Mouse (Mus musculus) embryonic facial prominence, embryonic 10.5 days (tissue): ENCODE measurements around the gene Nhp2. TPM values are rescaled to one million over a fixed set of nuclear protein-coding genes. Genes with fewer than 3 reads are reported as not detected.
"Not testable (repeated sequence)": the region's sequence is repeated elsewhere in the genome, so short reads cannot be mapped to it uniquely, and the experiment has no call there.

Experiments used
- DNase-seq: peaks from one replicate; pipeline ENCODE4 v3.0.0-alpha.2; 2017; ENCODE audit warnings: low spot score
- H3K27ac ChIP-seq: fragments of 300-500 bp; sonication (generic); replicated peaks from 2 replicates; pipeline ENCODE4 v1.5.1; 2016; ENCODE audit warnings: mild to moderate bottlenecking
- H3K27me3 ChIP-seq: fragments of 300-500 bp; sonication (generic); replicated peaks from 2 replicates; pipeline ENCODE4 v1.6.1; 2016; ENCODE audit warnings: low read depth, mild to moderate bottlenecking; ENCODE audit not compliant: poor library complexity, severe bottlenecking
- H3K36me3 ChIP-seq: fragments of 300-500 bp; sonication (generic); replicated peaks from 2 replicates; pipeline ENCODE4 v1.6.1; 2016; ENCODE audit warnings: mild to moderate bottlenecking, moderate library complexity
- H3K4me1 ChIP-seq: fragments of 300-500 bp; sonication (generic); 2 replicates; pipeline ENCODE4 v1.6.1; 2016
- H3K4me3 ChIP-seq: fragments of 300-500 bp; sonication (generic); 2 replicates; pipeline ENCODE4 v1.5.1; 2016; ENCODE audit warnings: mild to moderate bottlenecking, moderate library complexity
- H3K9me3 ChIP-seq: fragments of 300-500 bp; sonication (generic); 2 replicates; pipeline ENCODE4 v1.6.1; 2016; ENCODE audit warnings: mild to moderate bottlenecking
- WGBS: fragments of 180-500 bp; shearing (Covaris S2); methylation state at CpG from one replicate; pipeline ENCODE4 v1.1.7; 2016; 5-methylcytosine and 5-hydroxymethylcytosine counted together
- polyA plus RNA-seq: library from polyadenylated mRNA; unstranded; fragments of >200 nt; fragmentation: Nextera tagmentation; extraction: Ambion mirVana; gene quantifications from 2 replicates; pipeline ENCODE4 v1.2.1, GENCODE M21; 2016

Gene Nhp2
- polyA plus RNA-seq, 1 experiment from 2014 or later: 260 TPM

DNA sequence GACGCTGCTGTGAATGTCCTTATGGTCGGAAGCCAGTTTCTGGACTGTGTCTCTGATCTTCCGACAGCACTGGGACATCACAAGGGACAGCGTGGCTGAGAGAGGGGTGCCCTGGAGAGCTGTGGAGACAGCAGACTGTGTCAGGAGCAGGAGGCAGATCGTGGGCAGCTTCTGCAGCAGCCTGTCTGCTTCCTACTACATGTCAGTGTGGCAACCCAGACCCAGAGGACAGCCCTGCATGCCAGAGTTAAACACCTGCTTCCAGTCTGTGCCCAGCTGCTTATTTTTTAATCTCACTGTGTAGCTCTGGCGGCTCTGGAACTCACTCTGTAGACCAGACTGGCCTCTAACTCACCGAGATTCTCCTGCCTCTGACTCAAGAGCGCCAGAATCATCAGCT lies 8.4 kb downstream of the Nhp2 start:
- no peaks in the 10 kb centered on the region for H3K4me1 ChIP-seq
- H3K36me3 ChIP-seq: peaks cover 66% of the 10 kb centered on the region
- H3K4me3 ChIP-seq: no peak overlapping the region
- H3K9me3 ChIP-seq: no peaks in the 10 kb centered on the region
- H3K27ac ChIP-seq: no peak overlapping the region
- no peaks in the 10 kb centered on the region for H3K27me3 ChIP-seq
- 91% methylated on average over 8 of the region's 8 CpGs for WGBS
- no peak for DNase-seq

DNA sequence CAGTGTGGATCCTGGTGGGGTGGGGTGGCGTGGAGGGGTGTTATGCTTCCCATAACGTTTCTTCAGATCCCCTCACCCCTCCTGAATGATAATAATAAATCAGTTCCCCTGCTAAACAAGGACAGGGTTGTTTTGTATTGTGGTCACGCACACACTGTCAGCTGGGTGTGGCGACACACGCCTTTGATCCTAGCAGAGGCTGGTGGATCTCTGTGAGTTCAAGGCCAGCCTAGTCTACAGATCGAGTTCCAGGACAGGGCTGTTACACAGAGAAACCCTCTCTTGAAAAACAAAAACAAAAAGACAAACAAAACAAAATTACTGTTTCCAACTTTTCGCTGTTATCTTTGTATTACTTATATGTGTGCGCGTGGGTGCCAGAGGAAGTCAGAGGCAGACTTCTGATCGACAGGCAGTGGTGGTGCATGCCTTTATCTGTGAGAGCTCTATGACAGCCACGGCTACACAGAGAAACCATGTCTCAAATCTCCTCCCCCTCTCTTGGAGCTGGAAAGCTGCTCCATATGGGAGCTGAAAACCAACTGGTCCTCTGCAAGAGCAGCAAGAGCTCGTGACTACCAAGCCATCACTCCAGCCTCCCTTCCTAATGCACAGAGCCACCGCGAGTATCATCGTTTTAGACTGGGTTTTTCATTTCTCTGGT lies 10.2 kb downstream of the Nhp2 start:
- H3K4me3 ChIP-seq: no peak overlapping the region
- no peaks in the 10 kb centered on the region for H3K27me3 ChIP-seq
- H3K36me3 ChIP-seq: peaks cover 53% of the 10 kb centered on the region
- peaks cover 1% of the 10 kb centered on the region; the same call in 1 of the 2 replicates for H3K4me1 ChIP-seq
- no peak for DNase-seq
- H3K9me3 ChIP-seq: no peaks in the 10 kb centered on the region
- 86% methylated on average over 15 of the region's 15 CpGs for WGBS
- no peak overlapping the region for H3K27ac ChIP-seq

DNA sequence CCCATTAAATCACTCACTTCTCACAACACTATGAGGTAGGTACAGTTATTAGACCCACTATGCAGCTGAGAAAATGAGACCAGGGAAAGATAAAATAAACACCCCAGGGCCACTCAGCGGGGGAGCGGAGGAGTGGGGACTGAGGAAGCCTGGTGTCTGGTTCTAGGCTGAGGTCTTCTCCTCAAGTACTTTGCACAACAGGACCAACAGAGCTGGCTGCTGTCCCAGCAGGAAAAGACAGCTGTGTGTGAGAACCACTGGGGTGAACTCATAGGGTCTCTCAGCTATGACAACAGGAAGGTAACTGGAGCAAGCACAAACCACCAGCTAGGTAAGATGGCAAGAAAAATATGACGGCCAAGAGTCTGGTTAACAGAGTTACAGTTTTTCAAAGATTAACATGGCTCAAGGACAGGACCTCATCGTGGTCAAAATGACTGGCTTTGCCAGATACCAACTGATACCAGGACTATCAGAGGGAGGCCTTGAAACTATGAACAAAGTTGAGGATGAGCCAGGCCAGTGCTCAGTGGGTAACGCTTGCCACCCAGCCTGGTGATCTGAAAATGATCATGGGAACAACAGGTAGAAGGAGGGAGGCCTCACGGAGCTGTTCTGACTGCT lies 12.7 kb downstream of the Nhp2 start:
- 90% methylated on average over 6 of the region's 6 CpGs for WGBS
- no peak for DNase-seq
- H3K36me3 ChIP-seq: peaks cover 28% of the 10 kb centered on the region
- H3K9me3 ChIP-seq: no peaks in the 10 kb centered on the region
- no peak overlapping the region for H3K27ac ChIP-seq
- peaks cover 18% of the 10 kb centered on the region for H3K4me1 ChIP-seq
- H3K4me3 ChIP-seq: no peak overlapping the region
- H3K27me3 ChIP-seq: no peaks in the 10 kb centered on the region

DNA sequence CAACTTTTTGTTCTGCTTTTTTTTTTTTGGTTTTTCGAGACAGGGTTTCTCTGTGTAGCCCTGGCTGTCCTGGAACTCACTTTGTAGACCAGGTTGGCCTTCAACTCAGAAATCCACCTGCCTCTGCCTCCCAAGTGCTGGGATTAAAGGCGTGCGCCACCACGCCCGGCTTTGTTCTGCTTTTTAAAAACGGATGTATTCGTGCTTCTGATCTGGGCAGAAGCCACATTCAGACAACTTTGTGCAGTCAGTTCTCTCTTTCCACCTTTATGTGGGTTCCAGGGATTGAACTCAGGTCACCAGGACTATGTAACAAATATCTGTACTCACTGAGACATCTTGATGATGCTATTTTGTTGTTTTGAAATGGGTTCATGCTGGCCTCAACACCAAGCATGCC lies 13.7 kb downstream of the Nhp2 start:
- H3K27ac ChIP-seq, H3K4me3 ChIP-seq, H3K27me3 ChIP-seq, DNase-seq, H3K9me3 ChIP-seq: not testable (repeated sequence)
- H3K4me1 ChIP-seq: peaks cover 26% of the 10 kb centered on the region
- H3K36me3 ChIP-seq: peaks cover 20% of the 10 kb centered on the region
- 94% methylated on average over 7 of the region's 7 CpGs for WGBS

DNA sequence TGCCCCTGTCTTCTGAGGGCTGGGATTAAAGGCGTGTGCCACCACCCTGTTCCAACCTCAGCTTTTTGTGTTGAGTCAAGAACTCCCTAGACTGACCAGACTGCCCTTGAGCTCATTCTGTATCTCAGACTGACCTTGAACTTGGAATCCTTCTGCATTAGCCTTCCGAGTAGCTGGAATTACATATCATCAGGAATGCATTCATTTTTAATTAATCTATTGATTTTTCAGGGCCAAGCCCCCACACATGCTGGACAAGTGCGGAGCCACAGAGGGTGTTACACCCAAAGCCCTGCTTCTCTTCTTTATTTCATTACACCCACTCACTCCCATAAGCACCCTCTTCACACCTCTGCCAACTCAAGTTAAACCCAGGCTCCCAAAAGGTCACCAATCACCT lies 14.2 kb downstream of the Nhp2 start:
- 89% methylated on average over 3 of the region's 3 CpGs for WGBS

DNA sequence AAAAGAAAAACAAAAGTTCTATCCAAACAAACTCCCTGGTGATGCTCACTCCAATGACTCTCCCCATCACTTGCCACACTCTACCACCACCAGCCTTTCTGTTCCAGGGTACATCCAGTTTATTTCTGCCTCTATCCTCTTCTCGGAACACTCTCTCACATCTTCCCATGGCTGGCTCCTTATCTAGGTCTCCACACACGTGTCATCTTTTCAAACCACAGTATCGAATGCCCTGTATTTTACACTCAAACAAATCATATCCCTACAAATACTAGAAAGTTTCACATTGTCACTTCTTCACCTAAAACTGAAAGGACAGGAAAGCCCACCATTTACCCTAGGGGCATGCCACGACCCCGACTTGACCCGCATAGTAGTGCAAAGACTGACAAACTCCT lies 15.6 kb downstream of the Nhp2 start:
- Histone ChIP-seq H3K36me3 (0 out of 2 replicates have a peak, but pooled peaks cover 5% of the 10 kb centered on the region), H3K27me3 (no peaks in the 10 kb centered on the region), H3K4me3 (peak overlapping the region; percentile 90), H3K4me1 (peaks cover 30% of the 10 kb centered on the region), H3K9me3 (no peaks in the 10 kb centered on the region), H3K27ac (peak overlapping the region; percentile 86)
- DNase-seq: no peak
- WGBS: 21% methylated on average over 6 of the region's 6 CpGs

More for the DNA sequence above, 14.2 kb downstream of the Nhp2 start:
- Histone ChIP-seq H3K4me3 (no peak overlapping the region), H3K36me3 (peaks cover 16% of the 10 kb centered on the region), H3K4me1 (peaks cover 30% of the 10 kb centered on the region), H3K27me3 (no peaks in the 10 kb centered on the region), H3K9me3 (no peaks in the 10 kb centered on the region), H3K27ac (no peak overlapping the region)
- no peak for DNase-seq

DNA sequence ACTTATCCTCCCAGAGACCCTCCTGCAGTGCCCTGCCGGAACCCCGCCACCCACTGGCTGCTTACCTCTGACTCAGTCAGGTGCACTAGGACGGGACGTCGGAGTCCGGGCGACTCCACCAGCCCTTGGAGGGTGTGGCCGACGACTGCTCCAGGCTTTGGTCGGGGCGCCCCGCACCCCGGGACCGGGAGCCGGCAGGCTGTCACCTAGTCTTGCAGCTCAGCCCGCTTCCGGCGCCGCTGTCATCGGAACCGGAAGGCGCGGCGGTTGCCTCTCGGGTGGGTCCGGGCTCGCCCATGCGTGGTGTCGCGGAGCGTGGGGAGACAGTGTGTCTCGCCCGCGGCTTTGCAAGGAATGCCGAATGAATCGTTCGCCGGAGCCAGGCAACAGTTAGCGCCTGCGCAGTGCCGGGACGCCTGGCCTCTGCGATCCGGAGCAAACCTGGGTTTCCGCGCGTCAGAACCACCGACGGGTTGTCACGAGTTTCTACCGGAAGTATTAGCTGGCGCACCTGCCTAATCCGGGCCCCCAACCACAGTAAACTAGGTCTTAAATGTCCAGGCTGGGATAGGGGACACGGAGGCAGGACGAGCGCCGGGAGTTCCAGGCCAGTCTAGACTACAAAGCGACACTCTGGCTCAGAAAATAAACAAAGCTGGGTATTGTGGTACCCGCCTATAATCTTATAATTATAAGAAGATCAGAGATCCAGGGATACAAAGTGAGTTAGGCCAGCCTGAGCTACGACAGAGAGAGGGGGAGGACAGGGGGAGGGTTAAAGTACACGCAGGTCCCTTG lies 16.2 kb downstream of the Nhp2 start, which contains the start of gene Rmnd5b:
Gene Rmnd5b (minus strand): TSS at position 372 of the 798 bp plus-strand sequence.
- peak; percentile 89 for DNase-seq
- Histone ChIP-seq H3K4me3 (peak within 1 kb of the TSS; percentile 90), H3K36me3 (0 out of 2 replicates have a peak, but pooled peaks cover 5% of the 10 kb centered on the region), H3K27ac (peak within 1 kb of the TSS; percentile 86), H3K27me3 (no peaks in the 10 kb centered on the region), H3K9me3 (no peaks in the 10 kb centered on the region), H3K4me1 (peaks cover 30% of the 10 kb centered on the region)
- under 1% methylated on average over 61 of the region's 61 CpGs for WGBS

DNA sequence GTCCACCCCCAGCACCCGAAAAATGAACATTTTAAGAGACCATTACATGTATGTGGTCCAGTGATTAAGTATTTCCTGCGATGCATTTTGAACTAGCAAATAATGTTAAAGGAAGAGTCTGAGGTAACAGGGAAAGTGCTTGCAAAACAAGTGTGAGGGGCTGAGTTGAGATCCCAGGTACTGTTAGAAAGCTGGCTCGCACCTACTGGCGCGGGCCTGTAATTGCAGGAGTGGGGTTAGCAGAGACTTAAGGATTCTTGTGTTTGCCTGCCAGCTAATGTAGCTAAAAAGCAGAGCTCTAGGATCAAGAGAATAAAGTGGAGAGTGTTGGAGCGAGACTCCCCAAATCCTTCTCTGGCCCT lies 16.8 kb downstream of the Nhp2 start:
- WGBS: 6% methylated on average over 6 of the region's 6 CpGs

DNA sequence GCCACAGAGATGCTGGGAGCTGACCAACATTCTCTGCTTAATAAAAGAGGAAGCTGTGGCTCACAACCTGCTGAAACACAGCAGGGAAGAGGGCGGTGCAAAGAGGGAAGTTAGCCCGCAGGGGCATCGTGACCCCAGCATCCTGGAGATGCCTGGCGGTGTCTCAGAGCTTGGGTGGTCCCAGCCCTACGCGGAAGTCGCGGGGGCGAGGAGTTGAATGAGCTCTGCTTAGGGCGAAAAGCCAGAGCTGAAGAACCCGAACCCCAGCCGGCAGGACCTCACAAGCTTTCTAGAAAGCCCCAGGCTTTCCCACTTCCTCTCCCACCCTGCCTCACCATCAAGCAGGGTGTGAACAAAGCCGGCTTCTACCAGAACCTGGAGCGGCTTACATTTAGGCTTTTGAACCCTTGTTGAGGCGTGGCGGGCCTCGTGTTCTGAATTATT lies 18.5 kb downstream of the Nhp2 start:
- H3K9me3 ChIP-seq: no peaks in the 10 kb centered on the region
- H3K36me3 ChIP-seq: peaks cover 20% of the 10 kb centered on the region
- H3K27ac ChIP-seq: peak overlapping the region; percentile 78
- DNase-seq: peak; percentile 83
- H3K4me1 ChIP-seq: peaks cover 30% of the 10 kb centered on the region
- H3K4me3 ChIP-seq: peak overlapping the region; percentile 44
- 4% methylated on average over 17 of the region's 17 CpGs for WGBS
- H3K27me3 ChIP-seq: no peaks in the 10 kb centered on the region

More for the DNA sequence above, 16.8 kb downstream of the Nhp2 start:
- Histone ChIP-seq H3K27me3 (no peaks in the 10 kb centered on the region), H3K4me3 (peak overlapping the region; percentile 90), H3K4me1 (peaks cover 30% of the 10 kb centered on the region), H3K9me3 (no peaks in the 10 kb centered on the region), H3K36me3 (0 out of 2 replicates have a peak, but pooled peaks cover 5% of the 10 kb centered on the region), H3K27ac (peak overlapping the region; percentile 86)
- DNase-seq: peak; percentile 79

DNA sequence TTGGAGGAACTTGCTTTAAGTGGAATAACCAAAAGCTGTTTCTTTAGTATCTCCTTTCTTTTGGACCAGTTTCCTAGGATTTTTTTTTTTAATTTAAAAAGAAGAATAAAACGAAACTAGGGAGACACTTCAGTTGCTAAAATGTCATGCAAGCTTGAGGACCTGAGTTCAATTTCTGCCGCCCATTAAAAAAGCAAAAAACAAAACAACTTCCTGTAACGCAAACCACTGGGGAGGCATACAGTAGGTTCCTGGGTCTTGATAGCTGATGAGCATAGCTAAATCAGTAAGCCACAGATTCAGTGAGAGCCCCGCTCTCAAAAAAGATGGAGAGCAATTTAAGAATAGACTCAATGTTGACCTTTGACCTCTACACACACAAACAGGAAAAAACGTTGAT lies 19.0 kb downstream of the Nhp2 start:
- Histone ChIP-seq H3K27me3 (peaks cover 4% of the 10 kb centered on the region; the same call in 1 of the 2 replicates), H3K9me3 (no peaks in the 10 kb centered on the region), H3K4me3 (no peak overlapping the region), H3K36me3 (peaks cover 23% of the 10 kb centered on the region), H3K27ac (peak overlapping the region; percentile 78), H3K4me1 (peaks cover 33% of the 10 kb centered on the region)
- 61% methylated on average over 5 of the region's 5 CpGs for WGBS
- DNase-seq: no peak

DNA sequence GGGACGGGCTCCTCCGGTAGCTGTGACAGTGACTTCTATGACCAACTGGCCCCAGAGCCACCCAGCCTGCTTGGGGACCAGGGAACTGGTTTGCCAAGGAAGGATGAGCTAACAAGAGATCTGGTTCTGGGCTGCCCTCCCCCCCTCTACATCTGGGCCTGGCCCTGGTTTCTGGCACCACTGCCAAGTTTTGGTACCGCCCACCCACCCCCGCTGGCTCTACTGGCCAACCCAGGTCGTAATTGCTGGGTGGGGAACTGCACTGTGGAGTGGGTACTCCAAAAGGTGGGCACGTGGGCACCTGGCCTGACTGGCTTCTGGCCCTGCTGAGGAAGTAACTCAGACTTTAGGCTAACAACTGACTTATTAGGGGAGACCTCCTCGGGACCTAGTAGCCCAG lies 21.2 kb downstream of the Nhp2 start:
- peak overlapping the region; percentile 10; the same call in 1 of the 2 replicates for H3K27ac ChIP-seq
- peaks cover 43% of the 10 kb centered on the region for H3K36me3 ChIP-seq
- H3K4me3 ChIP-seq: no peak overlapping the region
- peaks cover 13% of the 10 kb centered on the region; the same call in 1 of the 2 replicates for H3K27me3 ChIP-seq
- no peaks in the 10 kb centered on the region for H3K9me3 ChIP-seq
- no peak for DNase-seq
- H3K4me1 ChIP-seq: peaks cover 38% of the 10 kb centered on the region
- WGBS: 90% methylated on average over 7 of the region's 7 CpGs

DNA sequence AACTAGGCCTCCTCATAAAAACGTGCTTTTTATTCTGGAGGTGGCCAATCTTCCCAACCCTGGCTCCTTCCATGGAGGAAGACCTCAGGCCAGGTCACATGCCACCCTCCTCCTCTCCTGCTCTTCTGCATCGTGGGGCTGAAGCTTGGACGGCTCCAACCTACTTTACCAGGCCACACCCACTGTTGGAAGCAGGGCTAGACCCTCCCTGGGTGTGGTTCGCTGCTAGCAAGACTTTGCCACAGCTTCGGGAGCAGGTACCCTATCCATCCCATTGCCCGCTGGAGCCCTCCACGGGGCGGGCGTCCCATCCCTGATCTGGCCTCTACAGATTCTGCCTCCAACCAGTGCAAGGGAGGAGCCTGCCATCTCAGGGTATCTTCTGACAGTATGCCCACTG lies 23.7 kb downstream of the Nhp2 start:
- WGBS: 80% methylated on average over 9 of the region's 9 CpGs
- no peak for DNase-seq
- Histone ChIP-seq H3K27me3 (peaks cover 13% of the 10 kb centered on the region; the same call in 1 of the 2 replicates), H3K27ac (0 out of 2 replicates have a peak overlapping the region, but pooled peaks have one; percentile 2), H3K4me3 (no peak overlapping the region), H3K9me3 (no peaks in the 10 kb centered on the region), H3K4me1 (peaks cover 45% of the 10 kb centered on the region), H3K36me3 (peaks cover 46% of the 10 kb centered on the region)
